Mouse (Mus musculus) small intestine, adult 2 months (tissue): ENCODE data around the gene Mrpl39. TPM values are rescaled to one million over a fixed set of nuclear protein-coding genes. Genes with fewer than 3 reads are reported as not detected.

ENCODE experiments used
- H3K27ac ChIP-seq: fragments of 200-500 bp; 2 replicates; pipeline ENCODE4 v1.5.1; 2012; ENCODE audit warnings: low read depth, low read length, control low read depth, inconsistent platforms; ENCODE audit not compliant: insufficient read depth
- H3K27me3 ChIP-seq: fragments of 200-500 bp; 2 replicates; pipeline ENCODE4 v1.6.1; 2012; ENCODE audit warnings: mild to moderate bottlenecking, moderate library complexity, low read length, inconsistent platforms; ENCODE audit not compliant: control insufficient read depth, insufficient read depth
- H3K36me3 ChIP-seq: fragments of 200-500 bp; 2 replicates; pipeline ENCODE4 v1.6.1; 2012; ENCODE audit warnings: mild to moderate bottlenecking, low read length, control low read depth, inconsistent platforms; ENCODE audit not compliant: control insufficient read depth, insufficient read depth
- H3K4me1 ChIP-seq: fragments of 200-500 bp; 2 replicates; pipeline ENCODE4 v1.6.1; 2012; ENCODE audit warnings: low read length, inconsistent platforms, mixed read lengths; ENCODE audit not compliant: control insufficient read depth, insufficient read depth, insufficient read length
- H3K4me3 ChIP-seq: fragments of 200-500 bp; 2 replicates; pipeline ENCODE4 v1.5.1; 2012; ENCODE audit warnings: low read depth, mild to moderate bottlenecking, control low read depth, inconsistent platforms, low read length, moderate library complexity
- CTCF ChIP-seq: fragments of 200-500 bp; IDR thresholded peaks from 2 replicates; pipeline ENCODE4 v1.5.1; 2012; ENCODE audit warnings: low read depth, mild to moderate bottlenecking, control low read depth, inconsistent platforms, low read length, moderate library complexity, mixed read lengths; ENCODE audit not compliant: insufficient replicate concordance, insufficient read length; ENCODE audit errors: extremely low read depth
- POLR2A ChIP-seq: fragments of 200-500 bp; IDR thresholded peaks from 2 replicates; pipeline ENCODE4 v1.6.1; 2012; ENCODE audit warnings: low read depth, mild to moderate bottlenecking, control low read depth, inconsistent platforms, low read length, moderate library complexity
- WGBS: fragments of 180-500 bp; shearing (Covaris S2); methylation state at CpG from one replicate; pipeline ENCODE4 v1.1.7; 2018; 5-methylcytosine and 5-hydroxymethylcytosine counted together
- polyA plus RNA-seq: library from polyadenylated mRNA; depleted of rRNA; stranded (reverse); fragments of >200 nt; gene quantifications from 2 replicates; pipeline ENCODE4 v1.2.3, GENCODE M21; 2012

The Mrpl39 gene
- polyA plus RNA-seq, 1 experiment: 3.4 TPM

DNA sequence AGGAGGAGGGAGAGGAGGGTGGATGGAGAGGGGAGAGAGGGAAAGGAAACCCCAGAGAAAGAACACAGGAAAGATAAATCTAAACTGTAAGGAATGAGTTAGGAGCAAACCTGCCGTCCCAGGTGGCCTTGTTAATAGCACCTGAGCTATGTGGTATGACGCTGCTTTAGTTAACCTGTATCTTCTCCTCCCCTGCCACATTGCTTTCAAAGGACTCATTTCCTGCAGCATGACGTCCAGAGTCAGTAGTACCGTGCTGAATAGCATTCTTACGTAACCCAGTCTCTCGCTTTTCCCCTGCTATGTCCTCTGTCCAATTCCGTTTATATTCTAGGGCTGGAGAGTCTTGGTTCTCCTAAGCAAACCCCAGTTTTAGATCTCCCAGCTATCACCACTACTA, 35.3 kb upstream of the Mrpl39 start:
- no peak for TF ChIP-seq CTCF
- TF ChIP-seq POLR2A: no peak
- WGBS: 68% methylated on average over 7 of the region's 7 CpGs
- Histone ChIP-seq H3K27ac (no peak overlapping the region), H3K4me3 (no peak overlapping the region), H3K36me3 (no peaks in the 10 kb centered on the region), H3K4me1 (peaks cover 10% of the 10 kb centered on the region), H3K27me3 (peaks cover 22% of the 10 kb centered on the region)

DNA sequence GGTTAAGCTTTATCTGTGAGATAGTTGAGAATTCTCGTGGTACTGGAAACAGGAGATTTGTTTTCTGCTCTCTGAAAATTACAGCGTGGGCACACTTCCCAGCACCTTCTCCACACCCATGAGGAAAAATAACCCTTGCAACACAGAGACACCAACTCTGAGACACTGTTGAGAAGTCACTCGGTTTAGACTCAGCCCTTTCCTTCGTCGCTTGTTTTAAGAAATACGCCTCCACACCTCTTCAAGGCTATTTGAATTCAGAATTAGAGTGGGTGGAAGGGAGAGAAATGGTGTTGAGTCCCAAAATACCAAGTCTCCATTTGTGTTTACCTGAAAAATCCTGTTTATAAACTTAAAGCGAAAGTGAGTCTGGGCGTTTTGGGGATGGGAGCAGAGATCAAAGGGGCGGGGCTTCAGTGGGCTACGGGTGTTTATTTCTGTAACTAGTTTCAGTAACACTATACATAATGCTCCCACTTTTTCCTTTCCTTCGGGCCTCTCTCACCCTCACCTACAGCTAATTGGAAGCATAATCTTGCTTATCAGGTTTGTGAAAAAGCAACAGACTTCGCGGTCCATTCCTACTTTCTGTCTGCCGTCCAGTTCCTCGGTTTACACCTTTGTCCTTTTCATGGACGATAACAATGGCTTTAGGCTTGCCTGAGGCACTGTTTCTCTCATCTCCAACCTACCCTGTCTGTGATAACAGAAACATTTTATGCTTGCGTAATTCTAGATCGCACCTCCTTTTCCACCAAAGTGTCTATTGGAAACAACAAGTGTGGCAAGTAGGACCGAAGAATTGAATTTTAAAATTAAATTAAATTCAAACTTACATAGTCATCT, 34.3 kb upstream of the Mrpl39 start:
- Histone ChIP-seq H3K4me3 (no peak overlapping the region), H3K27me3 (peaks cover 19% of the 10 kb centered on the region), H3K36me3 (no peaks in the 10 kb centered on the region), H3K4me1 (peaks cover 8% of the 10 kb centered on the region), H3K27ac (no peak overlapping the region)
- 76% methylated on average over 19 of the region's 19 CpGs for WGBS
- TF ChIP-seq POLR2A (no peak), CTCF (no peak)

DNA sequence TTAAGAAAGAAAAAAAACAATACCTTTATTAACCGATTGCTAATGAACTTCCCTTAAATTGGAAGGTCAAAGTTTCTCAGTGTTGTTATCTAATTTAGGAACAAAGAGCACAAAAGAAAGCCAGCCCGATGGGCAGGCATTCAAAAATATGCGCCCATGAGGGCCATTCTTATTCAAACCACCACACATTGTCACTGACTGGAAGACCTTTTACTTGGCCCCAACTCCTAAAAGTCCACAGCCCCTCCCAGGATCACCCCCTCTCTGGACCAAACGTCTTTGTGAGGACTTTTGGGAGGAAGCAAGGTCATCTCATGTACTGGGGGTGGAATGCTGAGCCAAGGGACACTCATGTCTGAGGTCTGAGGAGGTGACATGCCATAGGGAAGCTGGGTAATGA, 33.6 kb upstream of the Mrpl39 start:
- TF ChIP-seq POLR2A: no peak
- H3K4me1 ChIP-seq: peaks cover 4% of the 10 kb centered on the region
- H3K27ac ChIP-seq: no peak overlapping the region
- H3K27me3 ChIP-seq: peaks cover 13% of the 10 kb centered on the region
- no peak overlapping the region for H3K4me3 ChIP-seq
- WGBS: 63% methylated on average over 4 of the region's 4 CpGs
- no peaks in the 10 kb centered on the region for H3K36me3 ChIP-seq

DNA sequence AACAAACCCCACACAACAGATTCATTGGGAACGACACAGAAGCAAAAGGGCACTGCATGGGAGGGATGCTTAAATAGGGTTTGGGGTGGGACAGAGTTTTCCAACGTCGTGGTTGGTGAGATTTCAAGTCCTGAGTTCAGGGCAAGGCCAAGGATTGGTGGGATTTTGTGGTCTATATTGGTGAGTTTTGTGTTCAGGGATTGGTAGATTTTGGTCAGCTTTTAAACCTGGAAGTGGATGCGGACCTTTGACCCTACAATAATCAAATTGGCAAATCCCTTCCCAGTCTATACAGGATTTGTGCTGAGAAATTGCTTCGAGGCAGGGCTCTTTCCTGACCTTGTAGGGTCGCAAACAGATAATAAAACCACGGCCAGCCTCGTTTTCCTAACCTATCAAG, 32.4 kb upstream of the Mrpl39 start:
- no peak for TF ChIP-seq CTCF
- TF ChIP-seq POLR2A: no peak

DNA sequence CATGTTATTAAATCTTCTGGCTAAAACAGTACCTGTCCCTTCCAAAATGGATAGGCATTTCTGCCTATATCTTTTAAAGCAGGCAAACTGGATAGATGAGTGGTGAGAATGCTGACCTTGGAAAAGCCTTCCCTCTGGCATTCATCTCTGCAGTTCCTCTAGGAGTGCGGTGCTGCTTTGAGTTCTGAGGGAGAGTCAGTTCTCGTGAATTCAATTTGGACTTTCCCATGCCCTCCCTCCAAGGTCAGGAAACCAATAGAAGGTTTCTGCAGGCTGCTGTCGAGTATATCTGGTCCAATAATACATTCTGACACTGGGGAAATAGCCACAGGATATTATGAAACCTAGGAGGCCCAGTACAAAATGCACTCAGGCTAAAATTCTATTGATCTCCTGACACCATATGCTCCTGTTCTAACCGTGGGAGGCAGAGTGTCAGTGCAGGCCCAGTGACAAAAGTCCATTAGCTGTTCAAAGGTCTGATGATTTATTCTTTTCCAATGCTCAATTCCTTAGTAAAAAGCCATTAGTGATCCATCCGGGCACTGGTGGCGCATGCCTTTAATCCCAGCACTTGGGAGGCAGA, 10.3 kb upstream of the Mrpl39 start:
- no peaks in the 10 kb centered on the region; the same call in 1 of the 2 replicates for H3K27me3 ChIP-seq
- H3K4me3 ChIP-seq: no peak overlapping the region
- H3K4me1 ChIP-seq: no peaks in the 10 kb centered on the region
- TF ChIP-seq CTCF: no peak
- no peak for TF ChIP-seq POLR2A
- no peak overlapping the region for H3K27ac ChIP-seq
- no peaks in the 10 kb centered on the region for H3K36me3 ChIP-seq
- 72% methylated on average over 6 of the region's 6 CpGs for WGBS

More for the DNA sequence above, 32.4 kb upstream of the Mrpl39 start:
- WGBS: 74% methylated on average over 8 of the region's 8 CpGs
- no peak overlapping the region for H3K4me3 ChIP-seq
- H3K27ac ChIP-seq: no peak overlapping the region
- H3K36me3 ChIP-seq: no peaks in the 10 kb centered on the region
- H3K27me3 ChIP-seq: peaks cover 3% of the 10 kb centered on the region; the same call in 1 of the 2 replicates
- no peaks in the 10 kb centered on the region for H3K4me1 ChIP-seq

DNA sequence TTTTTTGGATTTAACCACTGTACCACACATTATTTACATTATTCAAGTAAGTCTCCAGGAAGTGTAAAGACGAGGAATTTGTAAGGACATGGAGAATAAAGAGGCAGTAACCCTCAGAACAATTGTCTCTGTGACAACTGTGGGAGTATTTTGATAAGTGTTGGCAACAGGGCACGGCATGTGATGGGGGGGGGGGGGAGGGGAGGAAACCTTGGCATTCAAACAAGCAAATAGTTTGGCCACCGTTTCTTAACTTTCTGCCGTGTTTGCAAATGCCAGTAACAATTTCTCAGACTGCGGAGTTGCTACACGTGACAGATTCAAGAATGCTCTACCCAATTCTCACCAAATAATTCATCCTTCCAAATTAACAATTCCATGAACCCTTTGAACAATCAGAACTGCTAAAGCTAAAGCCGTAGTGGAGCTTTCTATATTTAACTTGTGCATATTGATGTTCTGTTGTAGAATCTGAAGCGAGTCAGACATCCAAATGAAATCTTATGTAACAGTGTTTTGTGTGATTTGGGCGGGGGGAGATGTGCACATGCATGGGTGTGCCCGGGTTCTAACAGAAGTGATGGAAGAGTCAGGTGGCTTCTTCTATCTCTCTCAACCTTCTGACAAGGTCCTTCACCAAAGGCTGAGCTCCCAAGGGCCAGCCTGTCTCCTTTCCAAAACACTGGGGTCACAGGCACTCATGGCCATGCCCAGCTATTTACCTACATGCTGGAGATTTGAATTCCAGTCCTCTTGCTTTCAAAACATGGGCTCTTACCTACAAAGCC, 9.4 kb upstream of the Mrpl39 start:
- no peaks in the 10 kb centered on the region for H3K4me1 ChIP-seq
- TF ChIP-seq POLR2A: no peak
- TF ChIP-seq CTCF: no peak
- no peak overlapping the region for H3K4me3 ChIP-seq
- 49% methylated on average over 10 of the region's 10 CpGs for WGBS
- no peak overlapping the region for H3K27ac ChIP-seq
- H3K27me3 ChIP-seq: no peaks in the 10 kb centered on the region; the same call in 1 of the 2 replicates
- H3K36me3 ChIP-seq: no peaks in the 10 kb centered on the region

DNA sequence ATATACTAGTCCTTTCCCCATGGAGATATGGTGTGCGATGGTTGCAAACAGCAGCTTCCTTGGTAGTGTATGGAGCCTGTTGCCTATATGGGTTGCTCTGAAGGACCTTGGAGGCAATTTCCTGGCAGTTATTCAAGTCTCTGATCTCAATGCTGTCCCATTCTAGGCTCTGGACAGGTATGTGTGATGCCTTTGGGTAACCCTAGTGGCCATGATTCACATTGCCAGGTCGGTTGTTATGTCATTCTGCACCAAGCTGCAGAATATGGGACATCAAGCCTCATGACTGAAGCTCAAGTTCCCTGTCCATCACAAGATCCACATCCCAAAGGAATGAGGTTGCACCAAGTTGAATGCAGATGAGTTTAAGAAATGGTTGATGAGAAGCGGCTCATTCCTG, 1.8 kb upstream of the Mrpl39 start:
- no peaks in the 10 kb centered on the region for H3K36me3 ChIP-seq
- no peak overlapping the region for H3K27ac ChIP-seq
- WGBS: 72% methylated on average over 3 of the region's 3 CpGs
- peaks cover 8% of the 10 kb centered on the region; the same call in 1 of the 2 replicates for H3K4me1 ChIP-seq
- TF ChIP-seq CTCF (no peak), POLR2A (no peak)
- no peak overlapping the region for H3K4me3 ChIP-seq
- H3K27me3 ChIP-seq: no peaks in the 10 kb centered on the region; the same call in 1 of the 2 replicates
